Mouse (Mus musculus) olfactory bulb, adult 2 months (tissue): ENCODE measurements around the gene Lcn2. TPM values are rescaled to one million over a fixed set of nuclear protein-coding genes. Genes with fewer than 3 reads are reported as not detected.

Experiments
- H3K27ac ChIP-seq: fragments of 200-500 bp; 2 replicates; pipeline ENCODE4 v1.5.1; 2012; ENCODE audit warnings: low read depth, low read length; ENCODE audit not compliant: insufficient read depth
- H3K4me1 ChIP-seq: fragments of 200-500 bp; 2 replicates; pipeline ENCODE4 v1.6.1; 2012; ENCODE audit warnings: low read length; ENCODE audit not compliant: control insufficient read depth, insufficient read depth
- H3K4me3 ChIP-seq: fragments of 200-500 bp; 2 replicates; pipeline ENCODE4 v1.5.1; 2012; ENCODE audit warnings: mild to moderate bottlenecking, low read depth, low read length, moderate library complexity; ENCODE audit not compliant: insufficient read depth
- CTCF ChIP-seq: fragments of 200-500 bp; IDR thresholded peaks from 2 replicates; pipeline ENCODE4 v1.5.1; 2012; ENCODE audit warnings: low read depth, mild to moderate bottlenecking, low read length, moderate library complexity; ENCODE audit not compliant: insufficient read depth
- POLR2A ChIP-seq: fragments of 200-500 bp; IDR thresholded peaks from 2 replicates; pipeline ENCODE4 v1.6.1; 2012; ENCODE audit warnings: mild to moderate bottlenecking, low read depth, low read length, moderate library complexity; ENCODE audit not compliant: insufficient read depth
- WGBS: fragments of 180-500 bp; shearing (Covaris S2); methylation state at CpG from one replicate; pipeline ENCODE4 v1.1.7; 2018; 5-methylcytosine and 5-hydroxymethylcytosine counted together
- polyA plus RNA-seq: library from polyadenylated mRNA; stranded (reverse); fragments of >200 nt; gene quantifications from 2 replicates; pipeline ENCODE4 v1.2.4, GENCODE M21; 2012; ENCODE audit warnings: low replicate concordance; ENCODE audit not compliant: missing spikeins, insufficient read depth, insufficient read length

Lcn2 gene
- polyA plus RNA-seq, 1 experiment, result not detected

DNA sequence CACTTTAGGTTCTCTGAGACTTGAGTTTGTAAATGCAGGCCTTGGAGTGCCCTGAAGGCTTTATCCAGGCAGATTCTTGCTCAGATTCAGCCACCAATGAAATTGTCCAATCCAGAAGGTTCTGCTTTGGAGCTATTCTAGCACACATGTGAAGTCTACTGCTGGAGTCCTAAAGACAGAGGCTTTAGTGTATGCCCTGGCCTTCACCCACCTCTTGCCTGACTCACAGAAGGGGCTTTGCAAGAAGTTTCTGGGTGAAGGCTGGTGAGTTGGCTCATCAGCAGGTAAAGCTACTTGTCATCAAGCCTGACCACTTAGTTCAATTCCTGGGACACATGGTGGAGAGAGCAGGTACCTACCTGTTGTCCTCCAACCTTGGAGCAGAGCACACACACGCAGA, 38.1 kb upstream of the Lcn2 start:
- 87% methylated on average over 1 of the region's 1 CpGs for WGBS
- no peak for TF ChIP-seq POLR2A
- TF ChIP-seq CTCF, result no peak
- no peak overlapping the region for H3K27ac ChIP-seq
- H3K4me3 ChIP-seq, result no peak overlapping the region
- H3K4me1 ChIP-seq, result peaks cover 32% of the 10 kb centered on the region

DNA sequence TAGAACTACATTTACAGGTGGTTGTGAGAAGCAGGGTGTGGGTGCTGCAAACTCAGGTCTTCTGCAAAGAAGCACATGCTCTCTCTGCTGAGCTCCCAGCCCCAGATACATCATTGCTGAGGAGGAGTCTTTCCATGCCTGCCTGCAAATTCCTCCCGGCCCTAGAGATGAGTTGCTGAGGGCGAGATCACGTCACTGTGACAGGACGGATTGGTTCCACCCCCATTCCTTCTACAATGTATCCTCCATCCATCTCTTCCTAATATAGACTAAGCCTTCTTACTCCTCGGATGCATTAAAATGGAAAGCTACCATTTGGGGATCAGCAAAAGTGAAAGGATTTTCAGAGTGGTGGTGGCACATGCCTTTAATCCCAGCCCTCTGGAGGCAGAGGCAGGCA, 37.5 kb upstream of the Lcn2 start:
- Histone ChIP-seq H3K27ac (0 out of 2 replicates have a peak overlapping the region, but pooled peaks have one; percentile 32), H3K4me3 (no peak overlapping the region), H3K4me1 (peaks cover 32% of the 10 kb centered on the region)
- TF ChIP-seq POLR2A, result no peak
- TF ChIP-seq CTCF, result no peak
- WGBS, result 36% methylated on average over 5 of the region's 5 CpGs

DNA sequence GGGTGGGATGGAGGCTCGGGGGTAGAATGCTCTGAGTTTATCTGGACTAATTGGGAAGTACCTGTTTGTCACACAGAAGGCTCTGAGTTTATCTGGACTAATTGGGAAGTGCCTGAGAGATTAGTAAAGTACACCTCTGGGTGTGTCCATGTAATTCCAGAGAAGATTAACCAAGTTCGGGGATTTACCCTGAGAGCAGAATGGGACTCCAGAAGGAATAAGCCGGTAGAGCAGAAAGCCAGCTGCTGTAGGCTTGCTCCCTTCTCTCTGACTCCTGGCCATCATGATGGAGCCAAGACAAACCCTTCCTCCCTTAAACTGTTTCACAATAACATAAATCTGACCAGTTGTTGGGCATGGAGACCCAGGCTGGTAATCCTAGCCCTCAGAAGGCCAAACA, 36.7 kb upstream of the Lcn2 start:
- 0 out of 2 replicates have a peak overlapping the region, but pooled peaks have one; percentile 22 for H3K27ac ChIP-seq
- WGBS, result 30% methylated on average over 3 of the region's 3 CpGs
- TF ChIP-seq POLR2A (no peak), CTCF (no peak)
- H3K4me1 ChIP-seq, result peaks cover 34% of the 10 kb centered on the region
- no peak overlapping the region for H3K4me3 ChIP-seq

GRCm38 (mm10) chr2:32423481-32424331, 35.7 kb upstream of the Lcn2 start:
- WGBS, result 3% methylated on average over 14 of the region's 14 CpGs
- H3K4me1 ChIP-seq, result peaks cover 27% of the 10 kb centered on the region
- peak overlapping the region; percentile 43; the same call in 1 of the 2 replicates for H3K27ac ChIP-seq

DNA sequence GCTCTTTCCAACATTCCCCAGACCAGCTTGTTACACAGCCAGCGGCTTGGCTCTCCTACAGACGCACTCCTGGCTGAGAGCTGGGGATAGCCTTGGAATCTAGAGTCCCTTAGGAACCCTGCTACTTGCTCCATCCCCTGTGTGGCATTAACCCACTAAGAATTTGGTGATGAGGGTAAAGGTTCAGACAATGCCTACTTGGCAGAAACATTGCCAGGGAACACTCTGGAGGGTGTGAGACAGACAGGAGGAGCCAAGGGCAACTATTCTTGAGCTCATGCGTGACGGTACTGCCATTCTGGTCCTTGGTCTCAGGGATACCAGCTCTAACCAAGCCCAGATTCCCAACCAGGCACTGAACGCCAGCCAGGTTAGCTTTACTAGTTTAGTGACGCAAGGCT, 33.8 kb upstream of the Lcn2 start:
- 87% methylated on average over 6 of the region's 6 CpGs for WGBS
- peaks cover 21% of the 10 kb centered on the region for H3K4me1 ChIP-seq
- H3K27ac ChIP-seq, result no peak overlapping the region
- H3K4me3 ChIP-seq, result no peak overlapping the region
- TF ChIP-seq POLR2A, result no peak
- no peak for TF ChIP-seq CTCF

More at GRCm38 (mm10) chr2:32423481-32424331, 35.7 kb upstream of the Lcn2 start:
- H3K4me3 ChIP-seq, result peak overlapping the region; percentile 50
- TF ChIP-seq POLR2A (no peak), CTCF (no peak)

GRCm38 (mm10) chr2:32420647-32421046, 32.6 kb upstream of the Lcn2 start:
- WGBS, result 75% methylated on average over 6 of the region's 6 CpGs
- H3K4me1 ChIP-seq, result peaks cover 17% of the 10 kb centered on the region
- no peak overlapping the region for H3K27ac ChIP-seq
- no peak for TF ChIP-seq POLR2A
- no peak for TF ChIP-seq CTCF
- no peak overlapping the region for H3K4me3 ChIP-seq

- peaks cover 15% of the 10 kb centered on the region for H3K4me1 ChIP-seq
- H3K27ac ChIP-seq, result no peak overlapping the region
- no peak overlapping the region for H3K4me3 ChIP-seq
- TF ChIP-seq CTCF, result no peak
- 89% methylated on average over 12 of the region's 12 CpGs for WGBS
Observed at GRCm38 (mm10) chr2:32420066-32420608, 32.1 kb upstream of the Lcn2 start.

- Histone ChIP-seq H3K4me1 (peaks cover 15% of the 10 kb centered on the region), H3K4me3 (no peak overlapping the region), H3K27ac (no peak overlapping the region)
- TF ChIP-seq CTCF (no peak), POLR2A (no peak)
- WGBS, result 70% methylated on average over 3 of the region's 3 CpGs
Observed at GRCm38 (mm10) chr2:32419359-32419758, 31.3 kb upstream of the Lcn2 start.

GRCm38 (mm10) chr2:32418430-32419151, 30.5 kb upstream of the Lcn2 start:
- WGBS, result 81% methylated on average over 12 of the region's 12 CpGs
- Histone ChIP-seq H3K4me3 (no peak overlapping the region), H3K27ac (no peak overlapping the region), H3K4me1 (peaks cover 10% of the 10 kb centered on the region)
- TF ChIP-seq CTCF (no peak), POLR2A (no peak)
